Mouse (Mus musculus) liver, postnatal 0 days (tissue): ENCODE measurements around the gene Nedd9. TPM values are rescaled to one million over a fixed set of nuclear protein-coding genes. Genes with fewer than 3 reads are reported as not detected.

Source experiments
- ATAC-seq: fragments of 200-750 bp; cut with Nextera tagmentation; 2 replicates; pipeline ENCODE4 v1.8.0; 2017; ENCODE audit warnings: mild to moderate bottlenecking, moderate library complexity
- DNase-seq: peaks from one replicate; pipeline ENCODE4 v3.0.0-alpha.2; 2016
- H3K27ac ChIP-seq: fragments of 300-500 bp; sonication (generic); 2 replicates; pipeline ENCODE4 v1.5.1; 2014; ENCODE audit warnings: antibody characterized with exemption, moderate library complexity, mild to moderate bottlenecking, low read depth
- H3K27me3 ChIP-seq: fragments of 300-500 bp; sonication (generic); 2 replicates; pipeline ENCODE4 v1.6.1; 2014; ENCODE audit warnings: low read length, control low read depth, mixed read lengths; ENCODE audit not compliant: insufficient read depth
- H3K36me3 ChIP-seq: fragments of 300-500 bp; sonication (generic); replicated peaks from 2 replicates; pipeline ENCODE4 v1.6.1; 2014; ENCODE audit warnings: mild to moderate bottlenecking, control low read depth, low read length, moderate library complexity, mixed read lengths; ENCODE audit not compliant: insufficient read depth
- H3K4me1 ChIP-seq: fragments of 300-500 bp; sonication (generic); 2 replicates; pipeline ENCODE4 v1.6.1; 2014; ENCODE audit warnings: antibody characterized with exemption, mild to moderate bottlenecking, control low read depth; ENCODE audit not compliant: insufficient read depth
- H3K4me2 ChIP-seq: fragments of 300-500 bp; sonication (generic); 2 replicates; pipeline ENCODE4 v1.6.1; 2014; ENCODE audit warnings: low read depth, mild to moderate bottlenecking, low read length, moderate library complexity, mixed read lengths
- H3K4me3 ChIP-seq: fragments of 300-500 bp; sonication (generic); 2 replicates; pipeline ENCODE4 v1.5.1; 2014; ENCODE audit warnings: low read depth, low read length
- H3K9ac ChIP-seq: fragments of 300-500 bp; sonication (generic); replicated peaks from 2 replicates; pipeline ENCODE4 v1.6.1; 2014; ENCODE audit warnings: mild to moderate bottlenecking, moderate library complexity
- H3K9me3 ChIP-seq: fragments of 300-500 bp; sonication (generic); 2 replicates; pipeline ENCODE4 v1.6.1; 2016; ENCODE audit warnings: mild to moderate bottlenecking, control low read depth, low read length, mixed read lengths
- CTCF ChIP-seq: sonication (generic); IDR thresholded peaks from 2 replicates; pipeline ENCODE4 v1.5.1; 2016; ENCODE audit warnings: antibody characterized with exemption, low read depth
- EP300 ChIP-seq: IDR thresholded peaks from 2 replicates; pipeline ENCODE4 v1.6.1; 2016; ENCODE audit warnings: antibody characterized with exemption, low read depth, mild to moderate bottlenecking
- WGBS: fragments of 180-500 bp; shearing (Covaris S2); extraction: QIAGEN DNeasy Blood & Tissue Kit; methylation state at CpG from one replicate; pipeline ENCODE4 v1.1.7; 2014; ENCODE audit not compliant: insufficient replicate concordance; 5-methylcytosine and 5-hydroxymethylcytosine counted together
- polyA plus RNA-seq: library from polyadenylated mRNA; unstranded; fragments of >200 nt; fragmentation: Nextera tagmentation; extraction: Ambion mirVana; gene quantifications from 2 replicates; pipeline ENCODE4 v1.2.1, GENCODE M21; 2015

The Nedd9 gene
- polyA plus RNA-seq, 1 experiment from 2014 or later: 6.9 TPM

- H3K4me1 ChIP-seq: 0 out of 2 replicates have a peak, but pooled peaks cover 5% of the 10 kb centered on the region
- 86% methylated on average over 4 of the region's 4 CpGs for WGBS
- H3K27ac ChIP-seq: no peak overlapping the region
- H3K9me3 ChIP-seq: no peaks in the 10 kb centered on the region
- no peak overlapping the region for H3K4me3 ChIP-seq
- no peak overlapping the region for H3K9ac ChIP-seq
- no peak for TF ChIP-seq CTCF
- no peak for TF ChIP-seq EP300
- peaks cover 14% of the 10 kb centered on the region for H3K36me3 ChIP-seq
- no peaks in the 10 kb centered on the region for H3K27me3 ChIP-seq
- DNase-seq (no peak), ATAC-seq (no peak)
- H3K4me2 ChIP-seq: no peak overlapping the region
These were observed 161.8 kb downstream of the Nedd9 start for GRCm38 (mm10) chr13:41325346-41325745.

GRCm38 (mm10) chr13:41324631-41325030, 162.5 kb downstream of the Nedd9 start:
- ATAC-seq (no peak), DNase-seq (no peak)
- no peaks in the 10 kb centered on the region for H3K27me3 ChIP-seq
- H3K4me3 ChIP-seq: no peak overlapping the region
- H3K9me3 ChIP-seq: no peaks in the 10 kb centered on the region
- peaks cover 9% of the 10 kb centered on the region for H3K36me3 ChIP-seq
- 0 out of 2 replicates have a peak, but pooled peaks cover 2% of the 10 kb centered on the region for H3K4me1 ChIP-seq
- no peak overlapping the region for H3K9ac ChIP-seq
- 72% methylated on average over 4 of the region's 4 CpGs for WGBS
- TF ChIP-seq EP300 (no peak), CTCF (no peak)
- H3K4me2 ChIP-seq: no peak overlapping the region
- no peak overlapping the region for H3K27ac ChIP-seq

- H3K27me3 ChIP-seq: no peaks in the 10 kb centered on the region
- ATAC-seq (no peak), DNase-seq (no peak)
- H3K4me3 ChIP-seq: no peak overlapping the region
- H3K9me3 ChIP-seq: no peaks in the 10 kb centered on the region
- no peak for TF ChIP-seq EP300
- no peak for TF ChIP-seq CTCF
- H3K36me3 ChIP-seq: peaks cover 29% of the 10 kb centered on the region
- no peak overlapping the region for H3K27ac ChIP-seq
- 50% methylated on average over 3 of the region's 3 CpGs for WGBS
- no peaks in the 10 kb centered on the region for H3K4me1 ChIP-seq
- no peak overlapping the region for H3K4me2 ChIP-seq
- no peak overlapping the region for H3K9ac ChIP-seq
These were observed 165.7 kb downstream of the Nedd9 start for GRCm38 (mm10) chr13:41321433-41321832.

- no peak overlapping the region for H3K4me3 ChIP-seq
- no peak for TF ChIP-seq CTCF
- no peak for TF ChIP-seq EP300
- H3K4me2 ChIP-seq: no peak overlapping the region
- H3K27ac ChIP-seq: no peak overlapping the region
- no peak for ATAC-seq
- no peaks in the 10 kb centered on the region for H3K4me1 ChIP-seq
- H3K9ac ChIP-seq: no peak overlapping the region
- no peaks in the 10 kb centered on the region for H3K27me3 ChIP-seq
- DNase-seq: no peak
- WGBS: 82% methylated on average over 5 of the region's 5 CpGs
- H3K36me3 ChIP-seq: peaks cover 33% of the 10 kb centered on the region
- H3K9me3 ChIP-seq: no peaks in the 10 kb centered on the region
These were observed 166.4 kb downstream of the Nedd9 start for GRCm38 (mm10) chr13:41320749-41321148.

- H3K4me1 ChIP-seq: no peaks in the 10 kb centered on the region
- WGBS: 56% methylated on average over 10 of the region's 10 CpGs
- DNase-seq (peak; percentile 84), ATAC-seq (no peak)
- H3K4me3 ChIP-seq: no peak overlapping the region
- H3K9me3 ChIP-seq: no peaks in the 10 kb centered on the region
- H3K36me3 ChIP-seq: no peaks in the 10 kb centered on the region
- H3K9ac ChIP-seq: no peak overlapping the region
- H3K27ac ChIP-seq: no peak overlapping the region
- H3K27me3 ChIP-seq: no peaks in the 10 kb centered on the region
- H3K4me2 ChIP-seq: no peak overlapping the region
- TF ChIP-seq EP300 (no peak), CTCF (peak; percentile 91)
These were observed 184.4 kb downstream of the Nedd9 start for GRCm38 (mm10) chr13:41302716-41303115.

GRCm38 (mm10) chr13:41300037-41300436, 187.1 kb downstream of the Nedd9 start:
- no peak for TF ChIP-seq CTCF
- no peak for TF ChIP-seq EP300
- Histone ChIP-seq H3K27ac (no peak overlapping the region), H3K9ac (no peak overlapping the region), H3K36me3 (no peaks in the 10 kb centered on the region), H3K27me3 (no peaks in the 10 kb centered on the region), H3K4me1 (no peaks in the 10 kb centered on the region), H3K9me3 (no peaks in the 10 kb centered on the region), H3K4me3 (no peak overlapping the region), H3K4me2 (no peak overlapping the region)
- DNase-seq: no peak
- WGBS: 56% methylated on average over 4 of the region's 4 CpGs
- no peak for ATAC-seq

- DNase-seq (no peak), ATAC-seq (no peak)
- no peak for TF ChIP-seq EP300
- no peak for TF ChIP-seq CTCF
- Histone ChIP-seq H3K4me3 (no peak overlapping the region), H3K27ac (no peak overlapping the region), H3K9me3 (no peaks in the 10 kb centered on the region), H3K4me2 (no peak overlapping the region), H3K36me3 (no peaks in the 10 kb centered on the region), H3K4me1 (no peaks in the 10 kb centered on the region), H3K9ac (no peak overlapping the region), H3K27me3 (no peaks in the 10 kb centered on the region)
- WGBS: 66% methylated on average over 5 of the region's 5 CpGs
These were observed 188.2 kb downstream of the Nedd9 start for GRCm38 (mm10) chr13:41298996-41299395.
